Comparison of ENCODE assay signal across 1 mouse cellular context in the genomic region with DNA sequence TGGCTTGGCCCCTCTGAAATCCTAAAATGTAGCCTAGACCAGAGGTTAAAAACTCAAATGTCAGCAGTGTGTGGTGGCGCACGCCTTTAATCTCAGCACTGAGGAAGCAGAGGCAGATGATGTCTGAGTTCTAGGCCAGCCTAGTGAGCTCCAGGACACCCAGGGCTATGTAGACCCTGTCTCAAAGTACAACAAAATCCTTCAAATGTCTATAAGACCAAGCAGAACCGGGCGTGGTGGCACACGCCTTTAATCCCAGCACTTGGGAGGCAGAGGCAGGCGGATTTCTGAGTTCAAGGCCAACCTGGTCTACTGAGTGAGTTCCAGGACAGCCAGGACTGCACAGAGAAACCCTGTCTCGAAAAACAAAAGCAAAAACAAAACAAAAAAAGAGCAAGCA. TPM values are rescaled to one million over a fixed set of nuclear protein-coding genes. Genes with fewer than 3 reads are reported as not detected.
"Had no signal": no experiment of that assay in that cellular context is flagged by ENCODE, and none has a peak within 500 bp of the region (broad histone marks: within the 10 kb centered on the region; RNA-seq: fewer than 3 reads in every experiment).

No protein-coding gene starts in this region.

RNA-seq across cellular contexts. Expression of a gene that starts 18.4 kb away (rescaled TPM):
- polyA plus RNA-seq: liver, embryonic 15.5 days had no signal
